Mouse (Mus musculus) intestine, embryonic 14.5 days (tissue): ENCODE results near the gene Clasp1. TPM values are rescaled to one million over a fixed set of nuclear protein-coding genes. Genes with fewer than 3 reads are reported as not detected.

Source experiments
- ATAC-seq: fragments of 200-750 bp; cut with Nextera tagmentation; replicated peaks from 2 replicates; pipeline ENCODE4 v1.8.0; 2017; ENCODE audit warnings: low read depth, moderate number of reproducible peaks, moderate TSS enrichment, moderate library complexity; ENCODE audit not compliant: low FRiP score, low TSS enrichment
- DNase-seq: peaks from one replicate; pipeline ENCODE4 v3.0.0-alpha.2; 2018; ENCODE audit warnings: low spot score
- H3K27ac ChIP-seq: fragments of 300-500 bp; sonication (generic); 2 replicates; pipeline ENCODE4 v1.5.1; 2014; ENCODE audit warnings: low read depth, mild to moderate bottlenecking, control low read depth
- H3K27me3 ChIP-seq: fragments of 300-500 bp; sonication (generic); replicated peaks from 2 replicates; pipeline ENCODE4 v1.6.1; 2014; ENCODE audit warnings: low read length, control low read depth; ENCODE audit not compliant: control insufficient read depth, insufficient read depth
- H3K36me3 ChIP-seq: fragments of 300-500 bp; sonication (generic); 2 replicates; pipeline ENCODE4 v1.6.1; 2014; ENCODE audit warnings: low read length, control low read depth; ENCODE audit not compliant: control insufficient read depth, insufficient read depth
- H3K4me1 ChIP-seq: fragments of 300-500 bp; sonication (generic); replicated peaks from 2 replicates; pipeline ENCODE4 v1.6.1; 2014; ENCODE audit warnings: low read length, control low read depth, mixed read lengths; ENCODE audit not compliant: control insufficient read depth, insufficient read depth
- H3K4me2 ChIP-seq: fragments of 300-500 bp; sonication (generic); 2 replicates; pipeline ENCODE4 v1.6.1; 2014; ENCODE audit warnings: low read length
- H3K4me3 ChIP-seq: fragments of 300-500 bp; sonication (generic); 2 replicates; pipeline ENCODE4 v1.5.1; 2014; ENCODE audit warnings: low read depth, low read length, control low read depth, mixed read lengths
- H3K9ac ChIP-seq: fragments of 300-500 bp; sonication (generic); 2 replicates; pipeline ENCODE4 v1.6.1; 2014; ENCODE audit warnings: mild to moderate bottlenecking, low read length
- H3K9me3 ChIP-seq: fragments of 300-500 bp; sonication (generic); 2 replicates; pipeline ENCODE4 v1.6.1; 2016; ENCODE audit warnings: low read length, control low read depth; ENCODE audit not compliant: control insufficient read depth
- WGBS: fragments of 180-500 bp; shearing (Covaris S2); extraction: QIAGEN DNeasy Blood & Tissue Kit; methylation state at CpG from one replicate; pipeline ENCODE4 v1.1.7; 2014; 5-methylcytosine and 5-hydroxymethylcytosine counted together
- polyA plus RNA-seq: library from polyadenylated mRNA; unstranded; fragments of >200 nt; fragmentation: Nextera tagmentation; extraction: Ambion mirVana; gene quantifications from 2 replicates; pipeline ENCODE4 v1.2.1, GENCODE M21; 2014

The Clasp1 gene
- polyA plus RNA-seq, 1 experiment from 2014 or later = 51.6 TPM

- 38% methylated on average over 3 of the region's 3 CpGs for WGBS
- DNase-seq = no peak
- Histone ChIP-seq H3K36me3 (no peaks in the 10 kb centered on the region), H3K27me3 (no peaks in the 10 kb centered on the region), H3K4me1 (peaks cover 10% of the 10 kb centered on the region), H3K27ac (peak overlapping the region; percentile 22; the same call in 1 of the 2 replicates), H3K4me2 (no peak overlapping the region), H3K9me3 (no peaks in the 10 kb centered on the region), H3K4me3 (no peak overlapping the region), H3K9ac (no peak overlapping the region)
- ATAC-seq = peak; percentile 51; the same call in 1 of the 2 replicates
These were observed 272.1 kb downstream of the Clasp1 start for GRCm38 (mm10) chr1:118660880-118661465.

Other genes with a start within 250 kb of the Clasp1 start
- 0.04 and 0.19 TPM in 2 replicates for gene Gm29106, start 212.5 kb upstream of the Clasp1 start, polyA plus RNA-seq
- 287 and 302 TPM in 2 replicates for gene Tsn, start 77.3 kb upstream of the Clasp1 start, polyA plus RNA-seq
- 88.9 and 96.0 TPM in 2 replicates for gene Nifk, start 67.2 kb upstream of the Clasp1 start, polyA plus RNA-seq
- 2.1 and 2.2 TPM in 2 replicates for gene Tfcp2l1, start 238.9 kb downstream of the Clasp1 start, polyA plus RNA-seq